Mouse (Mus musculus) naive thymus-derived CD4-positive, alpha-beta T cell, adult 2 months (primary cell): Measurements from ENCODE around the gene Tcl1.
"Not testable (repeated sequence)": the region's sequence is repeated elsewhere in the genome, so short reads cannot be mapped to it uniquely, and the experiment has no call there.

Experiments
- DNase-seq: peaks from one replicate; pipeline ENCODE4 v3.0.0-alpha.2; 2011; ENCODE audit warnings: low read depth

The Tcl1 gene

DNA sequence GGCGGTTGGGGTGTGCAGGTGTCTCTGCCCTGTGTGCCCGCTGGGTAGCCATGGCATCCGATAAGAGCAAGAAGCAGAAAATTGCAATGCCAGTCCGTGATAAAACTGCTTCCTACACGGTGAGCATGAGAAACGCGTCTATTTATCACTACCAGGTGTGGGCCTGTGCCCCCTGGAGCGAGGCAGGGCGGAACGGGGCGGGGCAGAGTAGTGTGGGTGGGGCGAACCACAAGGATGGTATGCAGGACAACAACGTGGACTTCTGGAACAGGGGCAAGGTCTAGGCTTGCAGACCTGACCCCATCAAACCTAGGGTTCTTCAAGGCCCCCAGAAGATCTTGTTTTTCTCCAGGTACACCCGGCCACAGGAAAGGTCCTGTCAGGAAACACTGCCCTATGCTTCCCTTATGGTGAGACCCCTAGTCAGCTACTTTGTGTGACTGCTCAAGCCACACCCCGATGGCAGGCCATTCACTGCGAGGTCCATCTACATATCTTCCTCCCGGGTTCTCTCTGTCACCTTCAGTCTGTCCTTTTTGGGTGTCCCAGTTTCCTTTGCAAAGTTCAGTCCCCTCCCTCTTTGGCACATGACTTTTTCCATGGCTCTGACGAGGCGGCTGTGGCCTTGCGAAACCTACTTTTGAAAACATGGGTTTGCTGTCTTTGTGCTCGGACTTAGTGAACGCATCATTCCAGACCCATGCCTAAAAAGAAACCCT, at the start of gene Tcl1:
Tcl1 (minus strand) TSS at position 193 of the 719 bp plus-strand sequence.
- no peak for DNase-seq

DNA sequence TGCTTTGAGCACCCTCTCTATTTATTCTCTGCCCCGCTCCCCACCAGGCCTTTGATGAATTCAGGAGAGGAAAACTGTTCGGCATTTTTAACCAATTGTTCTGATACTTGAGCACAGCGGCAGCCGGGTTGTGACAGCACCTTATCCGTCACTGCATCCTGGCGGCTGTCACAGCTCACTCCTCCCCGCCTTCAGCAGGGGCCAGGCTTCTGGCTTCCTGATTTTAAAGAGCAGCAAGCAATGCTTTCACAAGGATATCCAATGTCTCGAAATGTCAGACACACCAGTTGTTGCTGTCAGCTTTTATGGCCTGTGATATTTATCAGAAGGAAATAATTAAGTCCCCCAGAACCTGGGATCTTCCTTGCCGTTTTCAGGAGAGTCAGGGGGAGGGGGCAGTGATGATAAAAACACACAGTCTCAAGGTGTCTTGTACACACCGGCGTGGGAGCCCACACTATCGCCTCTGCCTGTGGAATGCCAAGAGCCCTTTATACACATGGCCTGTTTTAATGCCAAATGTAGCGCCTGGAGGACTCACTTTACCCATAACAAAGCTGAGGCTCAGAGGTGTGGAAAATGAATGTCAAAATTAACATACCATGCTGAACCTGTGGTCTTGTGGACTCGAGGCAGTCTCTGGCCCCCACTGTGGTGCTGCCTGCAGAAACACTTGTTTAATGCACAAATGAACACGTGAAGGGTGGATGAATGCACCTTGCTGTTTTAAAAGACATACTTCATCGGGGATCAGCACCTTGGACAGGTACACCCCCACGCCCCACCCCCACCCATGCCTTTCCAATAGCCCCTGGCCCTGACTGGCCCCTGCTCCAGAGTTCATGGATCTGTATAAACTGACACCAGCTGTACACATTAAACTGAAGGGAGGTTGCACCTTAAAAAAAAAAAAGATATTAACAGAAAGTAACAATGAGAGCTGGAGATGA, 48.7 kb upstream of the Tcl1 start:
- DNase-seq = no peak

DNA sequence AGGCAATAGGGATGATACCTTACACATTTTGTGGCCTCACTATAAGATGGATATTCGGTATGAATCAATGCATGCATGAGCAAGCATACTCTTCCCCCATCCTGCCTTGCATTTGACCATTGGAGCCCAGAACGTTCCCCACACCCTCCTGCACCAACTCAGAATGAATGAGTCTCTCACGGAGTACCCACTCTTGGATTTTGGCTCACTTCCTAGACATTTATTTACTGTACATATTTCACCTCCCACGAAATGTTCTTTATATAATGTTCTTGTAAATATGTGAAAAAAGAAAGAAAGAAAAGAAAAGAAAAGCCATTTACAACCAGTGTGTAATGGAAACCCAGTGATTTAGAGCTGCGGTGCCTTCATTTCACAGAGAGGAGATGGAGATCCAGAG, 44.5 kb upstream of the Tcl1 start:
- no peak for DNase-seq

DNA sequence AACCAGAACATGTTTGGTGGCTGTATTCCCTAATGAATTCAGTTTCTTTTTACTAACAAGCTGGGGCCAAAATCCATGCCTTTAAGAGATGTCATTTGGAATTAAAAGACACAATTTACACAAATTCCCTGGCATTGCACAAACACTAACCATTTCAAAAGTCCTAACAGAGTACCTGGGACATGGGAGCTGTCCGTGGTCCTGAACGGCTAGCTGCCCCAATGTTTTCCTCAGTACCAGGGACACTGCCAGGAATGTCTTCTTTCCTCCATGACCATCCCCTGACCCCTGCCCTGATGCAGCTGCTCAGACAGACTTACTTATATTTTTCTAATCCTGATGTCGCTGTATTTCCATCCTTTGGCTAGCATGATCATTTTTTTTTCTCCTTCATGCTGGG, 43.5 kb upstream of the Tcl1 start:
- no peak for DNase-seq

DNA sequence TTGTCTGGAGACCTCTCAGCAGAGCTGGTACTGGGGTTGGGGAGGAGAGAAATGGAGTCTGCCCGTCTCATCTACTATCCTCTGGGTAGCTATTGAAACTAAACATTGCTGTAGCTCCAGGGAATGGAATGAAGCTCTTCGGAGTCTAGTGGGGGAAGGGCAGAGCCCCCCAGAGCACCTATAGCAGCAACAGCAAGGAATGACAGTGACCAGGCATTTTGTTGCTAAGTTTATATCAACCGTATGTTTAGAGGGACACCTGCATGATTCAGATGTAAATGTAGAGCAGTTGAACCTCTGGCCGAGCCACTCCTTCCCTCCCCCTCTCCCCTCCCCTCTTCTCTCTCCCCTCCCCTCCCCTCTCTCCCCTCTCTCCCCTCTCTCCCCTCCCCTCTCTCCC, 36.6 kb upstream of the Tcl1 start:
- DNase-seq = no peak

DNA sequence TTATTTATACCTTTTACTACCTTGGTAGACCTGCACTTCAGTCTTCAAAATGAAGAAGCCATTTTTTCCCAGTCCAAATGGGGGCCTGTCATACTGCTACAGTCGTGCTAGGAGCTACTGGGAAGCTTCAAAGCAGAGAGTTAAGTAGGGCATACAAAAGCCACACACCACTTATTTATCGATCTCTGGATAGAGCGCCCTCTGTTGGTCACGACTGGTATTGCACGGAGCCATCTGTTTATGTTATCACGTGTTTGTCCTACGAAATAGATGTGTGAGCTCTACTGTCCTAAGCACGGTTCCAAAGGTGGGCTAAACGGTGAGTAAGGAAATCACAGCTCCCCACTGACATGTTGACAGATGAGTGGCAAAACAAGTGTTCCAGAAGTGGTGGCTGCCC, 36.2 kb upstream of the Tcl1 start:
- peak; percentile 10 for DNase-seq

DNA sequence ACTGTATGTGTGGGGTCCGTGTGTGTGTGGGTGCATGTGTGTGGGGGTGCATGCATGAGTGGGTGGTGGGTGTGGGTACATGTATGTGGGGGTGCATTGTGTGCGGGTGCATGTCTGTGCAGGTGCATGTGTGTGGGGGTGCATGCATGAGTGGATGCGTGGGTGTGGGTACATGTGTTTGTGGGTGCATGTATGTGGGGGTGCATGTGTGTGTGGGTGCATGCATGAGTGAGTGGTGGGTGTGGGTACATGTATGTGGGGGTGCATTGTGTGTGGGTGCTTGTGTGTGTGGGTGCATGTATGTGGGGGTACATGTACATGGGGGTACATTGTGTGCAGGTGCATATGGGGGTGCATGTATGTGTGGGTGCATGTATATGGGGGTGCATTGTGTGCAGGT, 31.2 kb upstream of the Tcl1 start:
- DNase-seq = no peak

DNA sequence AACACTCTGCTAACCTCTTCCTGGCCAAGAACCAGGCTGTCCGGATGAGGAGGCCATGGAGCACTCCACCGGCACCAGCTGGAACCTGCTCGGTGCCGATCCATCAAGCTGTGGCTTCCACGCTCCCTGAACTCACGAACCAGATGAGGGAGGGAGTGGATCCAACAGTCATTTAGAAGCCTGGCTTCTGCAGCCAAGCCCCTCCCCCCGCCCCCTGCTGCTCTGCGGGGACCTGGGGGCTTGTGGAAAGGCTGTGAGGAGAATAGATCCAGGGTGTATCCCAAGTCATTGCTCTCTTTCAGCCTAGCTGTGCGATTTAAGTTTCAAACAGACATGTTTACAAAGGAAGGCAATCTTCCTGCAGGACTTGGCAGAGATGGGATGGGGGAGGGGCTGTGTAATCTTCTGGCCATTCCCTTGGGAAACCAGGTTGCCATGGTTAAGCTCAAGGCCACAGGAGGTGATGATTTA, 26.2 kb upstream of the Tcl1 start:
- DNase-seq = no peak

DNA sequence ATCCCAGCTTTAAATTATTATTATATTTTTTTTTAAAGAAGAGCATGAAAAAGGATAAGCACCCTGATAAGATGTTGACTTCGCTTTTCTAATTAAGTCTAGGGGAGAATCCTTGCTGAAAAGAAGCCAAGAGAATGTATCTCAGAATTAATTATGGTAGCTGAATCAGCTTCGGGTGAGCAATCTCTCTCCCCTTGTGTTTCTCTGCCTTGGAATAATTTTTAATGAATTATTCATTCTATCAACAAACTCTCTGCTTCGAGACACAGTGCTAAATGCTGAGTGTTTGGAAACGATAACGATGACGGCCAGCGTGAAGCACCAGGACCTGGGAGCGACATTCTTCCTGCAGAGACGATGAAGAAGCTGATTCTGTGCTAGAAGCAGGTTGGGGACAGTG, 16.5 kb upstream of the Tcl1 start:
- DNase-seq = no peak

DNA sequence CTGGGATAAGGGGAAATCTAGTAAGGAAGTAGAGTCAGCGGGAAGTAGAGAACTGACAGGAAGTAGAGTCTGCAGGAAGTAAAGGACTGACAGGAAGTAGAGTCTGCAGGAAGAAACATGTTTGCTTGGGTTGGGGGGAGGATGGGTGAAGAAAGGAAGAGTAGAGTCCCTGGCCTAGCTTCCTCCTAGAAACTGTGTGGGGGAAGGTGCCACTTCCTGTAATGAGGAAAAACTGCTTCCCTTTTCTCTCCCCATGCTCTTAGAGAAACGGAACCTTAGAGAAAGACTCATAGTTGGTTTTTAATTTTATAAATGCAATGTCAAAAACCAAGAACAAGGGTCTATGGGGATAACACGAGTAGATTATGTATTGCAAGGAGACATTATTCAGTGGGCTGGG, 12.5 kb upstream of the Tcl1 start:
- no peak for DNase-seq

DNA sequence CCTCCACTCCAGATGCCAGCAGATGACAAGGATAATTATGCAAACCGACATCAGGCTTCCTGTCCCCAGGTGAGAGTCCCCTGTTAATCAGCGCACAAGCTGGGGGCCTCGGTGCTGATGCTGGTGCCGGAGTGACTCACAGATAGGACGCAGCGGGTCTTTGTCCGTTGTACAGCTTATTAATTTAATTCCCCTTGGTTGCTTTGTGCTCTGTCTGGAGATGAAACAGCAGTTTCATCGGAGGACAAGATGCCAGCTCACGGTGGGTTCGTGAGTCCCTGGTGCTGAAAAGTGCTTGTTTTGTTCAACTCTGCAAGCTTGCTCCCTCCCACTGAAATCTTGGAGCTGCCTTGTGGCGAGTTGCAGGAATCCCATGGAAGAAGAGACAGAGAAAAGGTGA, 11.8 kb upstream of the Tcl1 start:
- DNase-seq = no peak

DNA sequence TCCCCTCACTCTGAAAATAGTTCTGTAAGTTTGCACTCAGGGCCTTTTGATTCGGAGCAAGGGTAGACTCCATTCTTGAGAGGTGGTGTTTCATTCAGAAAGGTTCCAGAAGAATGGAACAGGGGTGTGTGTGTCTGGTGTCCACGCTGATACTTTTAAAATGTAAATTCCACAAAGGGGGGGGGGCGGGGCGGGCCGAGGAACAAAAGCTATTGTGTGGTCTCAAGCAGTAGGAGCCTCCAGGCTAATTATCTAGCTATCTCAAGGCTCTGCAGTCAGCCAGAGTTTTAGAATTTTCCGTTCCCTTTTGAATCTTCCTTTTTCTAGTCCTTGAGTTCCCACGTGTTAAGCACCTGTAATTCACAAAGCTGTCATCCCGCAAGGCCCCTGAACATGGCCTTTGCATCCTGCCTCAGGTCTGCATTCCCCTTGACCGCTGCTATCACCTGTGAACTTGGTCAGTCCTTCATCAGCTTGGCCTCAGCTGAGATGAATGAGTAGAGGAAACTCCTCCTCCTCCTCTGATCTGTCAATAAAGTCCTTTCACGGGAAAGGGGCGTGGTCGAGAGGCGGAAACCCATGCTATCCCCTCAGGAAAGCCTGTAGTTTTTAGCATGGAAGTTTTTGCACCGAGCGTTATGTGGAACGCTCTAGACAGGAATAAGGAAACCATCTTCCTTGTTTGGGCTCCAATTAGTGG, 2.2 kb upstream of the Tcl1 start:
- no peak for DNase-seq

DNA sequence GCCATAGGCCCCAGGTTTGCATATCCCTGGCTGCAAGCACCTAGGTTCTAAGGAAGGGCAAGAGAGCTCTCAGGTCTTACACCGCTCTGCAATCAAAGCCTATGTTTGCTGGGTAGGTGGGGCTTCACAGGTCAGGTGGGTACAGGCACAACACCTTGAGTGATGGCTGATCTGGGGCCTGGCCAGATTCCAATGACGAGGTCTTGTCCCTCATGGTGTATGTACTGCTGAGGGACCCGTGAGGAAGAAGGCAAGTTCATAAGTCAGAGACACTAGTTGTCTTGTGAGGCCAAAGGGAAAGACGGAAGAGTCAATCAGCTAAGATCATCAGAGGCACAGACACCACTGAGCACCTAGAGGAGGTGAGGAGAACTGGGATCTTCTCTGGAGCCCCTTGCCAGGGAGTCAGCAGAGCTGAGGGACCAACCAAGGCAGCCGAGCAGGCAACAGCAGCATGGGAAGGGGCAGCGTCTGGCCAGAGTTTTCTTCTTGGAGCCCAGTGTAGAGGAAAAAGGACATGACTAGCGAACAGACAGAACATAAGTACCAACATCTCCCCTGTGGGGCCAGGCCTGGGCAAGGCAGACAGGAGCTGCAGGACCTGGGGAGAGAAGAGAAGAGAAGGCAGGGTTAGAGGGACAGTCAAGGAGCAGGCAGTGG, 5.4 kb downstream of the Tcl1 start:
- DNase-seq = no peak

DNA sequence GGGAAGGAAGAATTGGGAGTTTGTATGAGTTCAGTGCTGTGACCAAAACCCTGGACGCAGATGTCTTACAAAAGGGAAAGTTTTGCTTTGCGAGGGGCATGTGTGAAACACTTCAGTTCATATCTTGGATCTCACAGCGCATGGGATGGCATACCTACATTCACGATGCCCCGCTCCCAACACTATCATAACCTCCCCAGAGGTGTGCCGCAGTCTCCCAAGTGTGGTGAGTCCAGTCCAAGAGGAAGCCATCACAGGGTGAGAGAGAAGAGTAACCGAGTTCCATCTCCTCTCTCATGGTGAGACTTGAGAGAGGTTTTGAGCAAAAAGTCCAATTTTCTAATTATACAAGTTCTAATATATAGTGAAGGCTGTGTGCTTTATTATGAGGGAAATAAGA, 13.4 kb downstream of the Tcl1 start:
- no peak for DNase-seq

DNA sequence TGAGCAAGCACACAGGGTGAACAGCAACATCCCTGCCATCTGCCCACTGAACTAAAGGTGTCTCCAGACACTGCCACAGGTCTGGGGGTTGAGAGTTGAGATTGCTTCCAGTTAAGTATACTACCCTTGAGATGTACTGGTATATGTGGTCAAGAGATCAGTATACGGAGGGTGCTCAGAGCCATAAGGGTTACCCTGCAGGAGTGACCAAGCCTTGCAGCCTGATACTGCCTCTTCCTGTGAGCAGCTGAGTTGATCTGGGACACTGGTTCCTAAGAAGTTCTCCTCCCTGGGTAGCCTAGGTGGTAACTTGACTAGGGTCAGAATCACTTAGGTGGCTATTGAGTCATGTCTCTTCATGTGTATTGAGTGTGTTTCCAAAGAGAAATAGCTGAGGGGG, 14.2 kb downstream of the Tcl1 start:
- DNase-seq = no peak

DNA sequence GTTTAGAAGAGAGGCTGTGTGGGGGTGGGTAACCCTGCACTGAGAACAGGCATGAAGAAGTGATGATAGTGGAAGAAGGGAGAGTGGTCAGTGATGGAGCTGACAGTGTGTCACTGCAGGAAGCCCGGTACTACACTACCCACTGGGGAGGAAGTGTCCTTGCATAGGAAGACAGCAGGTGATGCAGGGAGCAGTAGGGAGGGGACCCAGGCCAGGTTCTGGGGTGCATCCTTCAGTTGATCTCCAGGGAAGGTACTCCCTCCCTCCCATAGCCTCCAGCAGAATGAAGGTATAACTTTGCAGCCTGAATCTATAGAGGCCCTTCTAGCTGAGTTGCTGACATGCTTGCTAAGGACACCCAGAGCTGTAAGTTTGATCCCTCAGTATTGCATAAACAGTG, 15.5 kb downstream of the Tcl1 start:
- DNase-seq = no peak

DNA sequence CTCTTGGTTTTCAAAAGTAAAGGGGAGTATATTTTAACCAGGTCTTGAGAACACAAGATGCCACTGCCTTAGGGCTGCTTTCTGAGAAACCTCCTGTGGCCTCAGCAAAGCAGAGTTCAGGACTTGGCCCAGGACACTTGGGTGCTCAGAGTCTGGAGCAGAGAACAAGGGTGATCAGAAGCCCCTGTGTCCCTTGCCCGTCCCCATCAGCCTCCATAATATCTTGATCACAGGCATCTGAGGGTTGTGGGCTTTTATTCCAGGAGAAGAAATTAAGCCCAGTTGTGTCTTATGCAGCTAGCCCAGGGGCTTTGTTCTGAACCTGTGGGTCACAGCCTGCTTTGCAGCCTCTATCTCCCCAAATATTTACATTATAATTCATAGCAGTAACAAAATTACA, 20.9 kb downstream of the Tcl1 start, which contains the start of gene Tcl1b4:
Tcl1b4 (plus strand) TSS at position 301 of the 400 bp plus-strand sequence.
- not testable (repeated sequence) for DNase-seq

DNA sequence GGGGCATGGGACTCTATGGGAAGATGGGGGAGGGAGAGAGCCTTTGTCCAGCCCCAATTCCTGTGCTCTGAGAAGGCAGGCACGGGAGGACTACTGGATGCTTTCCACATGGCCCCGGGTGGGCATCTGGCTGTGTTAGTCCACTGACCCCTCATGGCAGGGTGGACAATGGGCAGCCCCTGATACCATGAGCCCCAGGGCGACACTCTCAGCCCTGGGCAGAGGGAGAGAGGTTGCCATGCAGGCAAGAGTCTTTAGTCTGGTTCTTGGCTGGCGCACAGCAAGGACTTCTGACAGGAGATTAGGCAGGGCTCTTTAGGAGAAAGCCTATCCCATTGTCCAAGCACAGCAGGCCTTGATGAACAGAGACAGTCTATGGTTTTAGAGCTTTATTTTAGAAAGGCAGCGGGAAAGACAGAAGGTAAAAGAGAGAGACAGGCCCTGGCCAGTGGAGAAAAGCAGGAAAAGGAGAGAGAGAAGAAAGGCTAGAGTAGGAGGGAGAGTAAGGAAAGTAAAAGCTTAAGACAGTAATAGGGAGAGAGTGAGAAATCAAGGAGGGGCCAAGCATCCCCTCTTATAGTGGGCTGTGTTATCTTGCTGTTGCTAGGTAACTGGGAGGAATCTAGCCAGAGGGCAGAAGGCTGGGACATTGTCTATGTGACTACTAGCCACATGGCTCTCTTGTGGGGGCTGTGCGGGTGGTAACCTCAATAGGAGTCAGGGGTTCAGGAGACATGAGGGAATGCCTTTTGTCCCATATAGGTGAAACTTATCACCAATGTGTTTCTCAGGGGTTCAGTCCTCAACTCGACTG, 22.7 kb downstream of the Tcl1 start:
- DNase-seq = not testable (repeated sequence)

DNA sequence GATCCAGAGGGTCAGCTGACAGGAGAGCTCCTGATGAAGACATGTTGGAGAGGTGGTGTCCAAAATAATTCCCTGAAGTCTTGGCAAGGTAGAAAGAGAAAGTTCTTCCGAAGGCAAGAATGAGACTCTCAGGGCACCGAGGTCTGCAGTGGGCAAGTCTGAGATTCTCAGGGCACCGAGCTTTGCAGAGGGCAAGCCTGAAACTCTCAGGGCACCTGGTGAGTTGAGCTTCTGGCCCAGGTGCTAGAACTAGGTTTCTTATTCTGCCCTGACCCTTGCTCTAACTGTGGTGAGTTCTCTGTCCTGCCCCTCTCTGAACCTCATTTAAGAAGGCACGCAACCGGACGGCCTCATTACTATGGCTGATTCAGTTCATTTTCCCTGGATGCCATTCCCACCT, 31.9 kb downstream of the Tcl1 start, which contains the start of gene Tcl1b3:
Tcl1b3 (plus strand) TSS at position 301 of the 400 bp plus-strand sequence.
- DNase-seq = not testable (repeated sequence)

DNA sequence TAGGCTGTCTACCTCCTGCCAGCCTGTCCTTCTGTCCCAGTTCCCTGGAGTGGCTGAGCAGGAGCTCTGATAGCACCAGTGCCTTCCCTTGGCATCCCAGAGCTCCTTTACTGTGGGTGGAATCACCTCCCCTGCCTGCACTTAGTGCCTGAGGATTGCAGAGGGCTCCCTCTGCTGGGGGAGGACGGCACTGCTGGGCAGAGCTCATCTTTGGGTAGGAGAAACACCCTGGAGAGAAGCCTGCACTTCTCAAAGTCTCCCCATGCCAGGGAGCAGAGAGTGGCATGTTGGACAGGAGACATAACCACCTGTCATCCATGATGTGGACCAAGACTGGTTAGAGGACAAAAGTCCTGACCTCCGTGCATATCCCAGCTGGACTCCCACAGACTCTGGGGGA, 33.6 kb downstream of the Tcl1 start:
- not testable (repeated sequence) for DNase-seq
